Mouse (Mus musculus): ENCODE measurements around the gene Tubgcp2.

DNA sequence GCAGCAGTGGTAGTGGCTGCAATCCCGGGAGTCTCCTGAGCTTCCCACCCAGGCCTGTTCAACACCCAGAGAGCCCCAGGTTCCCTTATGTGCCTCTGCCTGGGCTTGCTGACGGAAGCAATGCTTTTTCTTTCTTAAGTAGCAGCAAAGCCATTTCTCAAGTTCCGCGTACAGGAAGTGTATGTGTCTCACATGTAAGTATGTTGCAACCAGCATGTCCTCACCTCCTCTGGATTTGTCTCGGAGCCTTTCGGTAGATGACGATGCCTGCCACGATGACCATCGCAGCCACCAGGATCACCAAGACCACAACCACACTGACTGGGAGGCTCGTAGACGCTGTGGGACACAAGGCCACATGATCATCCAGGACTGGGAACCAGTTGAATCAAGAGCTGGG lies 52.0 kb downstream of the Tubgcp2 start:
- TF ChIP-seq MAFK (IDR thresholded peaks at IDR 0.05; ENCODE audit: insufficient replicate concordance, low read length): no peak
- TF ChIP-seq MAZ (IDR thresholded peaks at IDR 0.05; ENCODE audit: low read depth, low read length): no peak
- TF ChIP-seq TCF12 (IDR thresholded peaks at IDR 0.05; ENCODE audit: low read depth, low read length): no peak
- TF ChIP-seq MXI1 (IDR thresholded peaks at IDR 0.05; ENCODE audit: low read depth, low read length): no peak
- TF ChIP-seq CTCF (conservative IDR thresholded peaks at IDR 0.05 in 1 of 2, IDR thresholded peaks at IDR 0.05 in 1 of 2; ENCODE audit: low read depth in 2 of 2, low read length in 2 of 2): no peak
- no peak for TF ChIP-seq JUND (conservative IDR thresholded peaks at IDR 0.05; ENCODE audit: low read depth, low read length)
- TF ChIP-seq POLR2A (IDR thresholded peaks at IDR 0.05; ENCODE audit: low read depth, low read length): no peak

Measured in CH12.LX (cell line).